Mouse (Mus musculus): Measurements from ENCODE around the gene 4930442H23Rik.
"Not testable (repeated sequence)": the region's sequence is repeated elsewhere in the genome, so short reads cannot be mapped to it uniquely, and the experiment has no call there.

4930442H23Rik gene

DNA sequence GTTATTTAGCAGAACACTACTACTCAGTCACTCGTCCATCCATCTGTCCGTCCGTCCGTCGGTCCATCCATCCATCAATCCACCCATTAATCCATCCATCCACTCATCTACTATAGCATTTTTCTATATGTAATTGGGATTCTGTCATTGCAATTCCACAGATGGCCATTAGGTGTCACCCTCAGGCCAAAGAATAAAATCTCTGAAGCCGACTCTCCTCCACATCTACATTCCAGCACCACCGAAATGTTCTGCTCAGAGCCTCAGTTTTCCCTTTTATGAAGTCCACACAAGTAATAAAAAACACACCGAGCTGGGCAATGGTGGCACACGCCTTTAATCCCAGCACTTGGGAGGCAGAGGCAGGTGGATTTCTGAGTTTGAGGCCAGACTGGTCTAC is 14.6 kb upstream of the 4930442H23Rik start:
- DNase-seq (ENCODE audit: inconsistent ontology term), result peak; percentile 62

DNA sequence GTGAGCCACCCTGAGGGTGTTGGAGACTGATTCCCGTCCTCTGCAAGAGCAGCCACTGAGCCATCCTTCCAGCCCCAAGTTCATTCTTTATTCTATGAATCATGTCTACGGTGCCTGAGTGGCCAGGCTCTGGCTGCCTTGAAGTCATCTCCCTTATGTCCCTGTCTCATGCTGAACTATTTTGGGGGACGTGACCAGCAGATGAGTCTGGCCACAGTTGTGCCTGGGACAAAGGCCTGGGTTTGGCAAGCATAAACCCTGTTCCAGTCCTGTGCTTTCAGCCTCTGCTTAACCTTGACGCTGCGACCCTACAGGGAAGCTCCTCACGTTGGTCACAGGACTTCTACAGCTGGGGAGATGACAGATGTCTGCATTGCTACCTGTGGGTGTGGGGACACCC is 13.7 kb upstream of the 4930442H23Rik start:
- no peak for DNase-seq (ENCODE audit: inconsistent ontology term)

- no peak for DNase-seq (ENCODE audit: inconsistent ontology term)
These were observed 12.9 kb upstream of the 4930442H23Rik start for GRCm38 (mm10) chr10:81196470-81197065.

DNA sequence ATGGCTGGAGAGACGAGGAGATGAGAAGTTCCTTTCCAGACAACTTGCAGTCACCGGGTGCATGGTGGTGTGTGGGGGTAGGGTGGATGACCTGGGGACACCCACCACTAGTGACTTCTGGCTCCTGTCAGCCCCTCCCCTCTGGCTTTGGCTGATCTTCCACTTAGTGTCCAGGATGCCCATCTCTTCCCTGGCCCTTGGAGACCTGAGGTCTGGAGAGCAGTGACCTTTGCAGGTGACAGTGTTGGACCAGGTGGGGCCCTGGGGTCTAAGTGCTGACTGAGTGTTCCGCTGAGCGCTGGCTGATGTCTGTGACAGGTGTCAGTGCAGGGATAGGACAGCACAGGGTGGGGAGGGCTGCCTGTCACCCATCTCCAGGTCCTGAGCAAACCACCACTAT is 11.7 kb upstream of the 4930442H23Rik start:
- DNase-seq (ENCODE audit: inconsistent ontology term), result no peak

DNA sequence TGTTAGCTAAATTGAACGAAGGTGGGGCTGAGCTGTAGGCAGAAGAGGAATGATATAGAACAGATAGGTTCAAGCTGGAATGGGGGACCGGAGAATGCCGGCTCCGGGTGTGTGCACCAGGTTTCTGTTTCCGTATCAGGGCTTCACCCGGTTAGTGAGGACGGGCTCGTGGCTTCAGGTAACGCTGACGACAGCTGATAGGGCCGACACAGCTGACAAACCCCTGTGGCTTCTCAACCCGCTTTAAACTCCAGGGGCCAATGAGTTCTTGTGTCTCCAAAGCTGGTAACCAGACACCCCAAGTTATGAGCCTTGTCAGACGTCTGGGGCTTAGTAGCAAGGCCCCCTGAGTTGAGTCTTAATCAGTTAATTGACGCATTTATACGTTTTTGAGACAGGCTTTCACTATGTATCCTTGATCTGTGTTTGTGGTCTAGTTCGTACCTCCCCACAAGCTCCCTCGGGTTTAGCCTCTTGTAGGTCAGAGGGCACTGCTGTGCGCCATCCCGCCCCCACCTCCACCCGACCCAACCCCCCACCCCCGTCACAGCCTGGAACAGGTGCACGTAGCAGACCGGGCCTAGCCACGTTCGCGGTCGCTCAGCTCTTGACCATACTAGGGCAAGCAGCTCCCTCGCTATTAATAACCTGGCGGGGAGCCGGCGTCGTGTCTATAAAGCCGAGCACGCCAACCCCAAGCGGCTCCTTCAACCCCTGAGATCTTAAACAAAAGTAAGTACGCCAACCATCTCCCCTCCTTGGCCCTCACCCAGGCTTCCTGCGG is 10.5 kb upstream of the 4930442H23Rik start:
- peak; percentile 34 for DNase-seq (ENCODE audit: inconsistent ontology term)

DNA sequence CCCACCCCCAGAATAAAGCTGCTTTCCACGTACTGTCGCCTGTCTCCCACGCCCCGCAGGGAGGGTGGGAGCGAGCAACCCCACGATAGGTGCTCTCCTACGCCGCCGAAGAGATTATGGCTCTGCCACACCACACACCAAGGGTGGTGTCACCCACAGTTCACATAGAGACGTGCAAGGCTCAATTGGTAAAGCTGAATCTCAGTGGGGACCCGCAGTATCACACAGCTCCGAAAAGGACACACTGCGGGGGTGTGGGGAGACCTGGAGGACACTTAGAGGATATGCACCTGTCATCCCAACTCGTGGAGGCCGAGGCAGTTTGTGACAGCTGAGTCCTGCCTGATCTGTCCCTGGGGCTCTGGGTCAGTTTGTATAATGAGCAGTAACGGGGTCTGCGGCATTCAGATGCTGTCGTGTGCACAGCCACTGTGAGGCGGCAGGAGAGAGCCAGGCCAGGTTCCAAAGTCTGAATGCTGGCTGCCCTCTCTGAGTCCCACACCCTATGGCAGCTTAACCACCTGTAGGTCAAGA is 9.4 kb upstream of the 4930442H23Rik start:
- DNase-seq (ENCODE audit: inconsistent ontology term), result no peak

DNA sequence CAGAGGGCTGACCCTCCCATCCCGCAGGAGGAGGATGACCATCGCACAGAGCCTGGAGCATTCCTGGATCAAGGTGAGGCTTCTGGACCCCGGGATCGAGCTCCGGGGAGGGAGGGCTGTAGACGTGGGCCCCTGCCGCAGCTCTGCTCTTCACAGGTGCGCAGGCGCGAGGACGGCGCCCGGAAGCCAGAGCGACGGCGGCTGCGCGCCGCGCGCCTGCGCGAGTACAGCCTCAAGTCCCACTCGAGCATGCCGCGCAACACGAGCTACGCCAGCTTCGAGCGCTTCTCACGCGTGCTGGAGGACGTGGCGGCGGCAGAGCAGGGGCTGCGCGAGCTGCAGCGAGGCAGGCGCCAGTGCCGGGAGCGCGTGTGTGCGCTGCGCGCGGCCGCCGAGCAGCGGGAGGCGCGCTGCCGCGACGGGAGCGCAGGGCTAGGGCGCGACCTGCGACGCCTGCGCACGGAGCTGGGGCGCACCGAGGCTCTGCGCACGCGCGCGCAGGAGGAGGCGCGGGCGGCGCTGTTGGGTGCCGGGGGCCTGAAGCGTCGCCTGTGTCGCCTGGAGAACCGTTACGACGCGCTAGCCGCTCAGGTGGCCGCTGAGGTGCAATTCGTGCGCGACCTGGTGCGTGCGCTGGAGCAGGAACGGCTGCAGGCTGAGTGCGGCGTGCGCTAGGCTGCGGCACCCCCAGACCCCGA is 8.8 kb upstream of the 4930442H23Rik start:
- peak; percentile 87 for DNase-seq (ENCODE audit: inconsistent ontology term)

- DNase-seq (ENCODE audit: inconsistent ontology term), result no peak
These were observed 7.8 kb upstream of the 4930442H23Rik start for GRCm38 (mm10) chr10:81191342-81191982.

GRCm38 (mm10) chr10:81190912-81191321 is 7.3 kb upstream of the 4930442H23Rik start:
- DNase-seq (ENCODE audit: inconsistent ontology term), result no peak

GRCm38 (mm10) chr10:81190236-81190911 is 6.7 kb upstream of the 4930442H23Rik start:
- DNase-seq (ENCODE audit: inconsistent ontology term), result no peak

- no peak for DNase-seq (ENCODE audit: inconsistent ontology term)
These were observed 6.2 kb upstream of the 4930442H23Rik start for GRCm38 (mm10) chr10:81189821-81190220.

GRCm38 (mm10) chr10:81187161-81187560 is 3.5 kb upstream of the 4930442H23Rik start:
- no peak for DNase-seq (ENCODE audit: inconsistent ontology term)

DNA sequence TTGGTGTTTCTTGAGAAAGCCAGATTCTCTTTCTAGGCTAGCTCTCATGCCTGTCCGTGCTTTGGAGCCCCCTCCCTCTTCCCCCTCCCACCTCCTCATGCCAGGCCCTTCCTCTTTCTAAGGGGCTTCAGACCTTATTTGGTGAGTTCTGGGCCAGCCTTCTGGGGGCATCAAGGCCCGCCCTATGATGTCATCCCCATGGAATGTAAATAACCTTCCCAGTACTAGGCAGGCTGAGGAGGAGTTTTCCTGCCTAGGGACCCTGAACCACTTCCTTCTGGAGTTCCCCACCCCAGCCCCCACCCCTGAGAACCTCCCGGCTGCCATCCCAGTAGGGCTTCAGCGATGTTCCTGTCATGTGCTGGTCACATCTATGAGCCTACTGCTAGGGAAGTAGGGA is 1.1 kb upstream of the 4930442H23Rik start:
- DNase-seq (ENCODE audit: inconsistent ontology term), result no peak

DNA sequence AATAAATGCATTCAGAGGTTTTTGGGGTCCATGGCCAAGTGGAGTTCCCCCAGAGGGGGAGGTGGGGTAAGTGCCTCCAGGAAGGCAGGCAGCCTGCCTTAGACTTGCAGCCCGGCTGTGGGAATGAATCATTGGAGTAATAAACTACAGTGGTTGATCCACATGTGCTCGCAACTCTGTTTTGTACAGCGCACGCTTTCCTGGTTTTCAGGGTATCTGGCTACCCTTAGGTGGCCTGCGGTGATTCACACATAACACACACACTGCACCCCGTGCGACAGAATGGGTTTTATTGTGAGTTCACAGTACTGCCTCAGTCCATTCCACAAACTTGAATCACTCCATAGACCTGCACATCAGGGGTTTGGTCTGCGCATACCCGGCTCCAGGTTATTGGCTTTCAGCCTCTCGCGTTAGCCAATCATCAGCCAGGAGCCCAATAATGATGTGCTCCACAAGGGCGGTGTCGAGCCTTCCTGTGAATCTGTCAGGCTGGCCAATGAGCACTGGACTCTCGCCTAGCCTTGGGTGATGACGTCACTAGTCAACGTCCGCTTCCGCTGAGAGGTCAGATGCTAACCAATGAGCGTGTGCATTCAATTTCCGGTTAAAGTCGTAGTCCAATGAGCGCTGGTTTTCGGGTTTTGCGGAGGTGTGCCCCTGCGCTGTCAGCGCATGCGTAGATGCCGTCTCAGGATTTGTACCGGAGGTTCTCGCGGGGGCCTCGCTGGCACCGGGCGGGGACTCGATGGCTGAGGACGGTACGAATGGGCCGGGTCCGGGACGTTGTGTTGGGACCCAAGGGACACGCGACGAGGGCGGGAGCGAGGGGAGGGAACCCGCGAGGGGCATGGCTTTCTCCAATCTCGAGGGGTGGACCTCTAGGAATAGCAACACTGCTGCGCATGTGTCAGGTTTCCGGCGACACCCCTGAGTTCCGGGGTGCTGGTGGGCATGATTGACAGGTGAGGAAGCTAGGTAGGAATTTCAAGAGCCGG is 1.0 kb downstream of the 4930442H23Rik start, which contains the start of gene Dapk3:
Dapk3 (plus strand) TSS at position 670 of the 998 bp plus-strand sequence.
- peak; percentile 98 for DNase-seq (ENCODE audit: inconsistent ontology term)

DNA sequence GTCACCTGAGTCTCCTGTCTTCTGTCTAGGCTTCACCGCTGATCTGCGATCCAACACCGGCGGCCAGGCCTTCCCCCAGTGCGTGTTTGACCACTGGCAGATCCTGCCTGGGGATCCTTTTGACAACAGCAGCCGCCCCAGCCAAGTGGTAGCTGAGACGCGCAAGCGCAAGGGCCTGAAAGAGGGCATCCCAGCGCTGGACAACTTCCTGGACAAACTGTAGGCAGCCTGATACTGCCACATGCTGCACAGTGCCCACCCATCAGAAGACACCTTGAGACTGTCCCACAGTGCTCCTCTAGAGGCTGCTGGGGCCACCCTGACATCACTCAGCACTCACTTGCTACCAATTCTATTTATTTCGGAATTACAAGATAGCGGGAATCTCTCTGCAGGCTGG is 1.8 kb downstream of the 4930442H23Rik start:
- DNase-seq (ENCODE audit: inconsistent ontology term), result not testable (repeated sequence)

- DNase-seq (ENCODE audit: inconsistent ontology term), result no peak
These were observed 2.7 kb downstream of the 4930442H23Rik start for GRCm38 (mm10) chr10:81180946-81181345.

GRCm38 (mm10) chr10:81179451-81180342 is 4.0 kb downstream of the 4930442H23Rik start:
- no peak for DNase-seq (ENCODE audit: inconsistent ontology term)

DNA sequence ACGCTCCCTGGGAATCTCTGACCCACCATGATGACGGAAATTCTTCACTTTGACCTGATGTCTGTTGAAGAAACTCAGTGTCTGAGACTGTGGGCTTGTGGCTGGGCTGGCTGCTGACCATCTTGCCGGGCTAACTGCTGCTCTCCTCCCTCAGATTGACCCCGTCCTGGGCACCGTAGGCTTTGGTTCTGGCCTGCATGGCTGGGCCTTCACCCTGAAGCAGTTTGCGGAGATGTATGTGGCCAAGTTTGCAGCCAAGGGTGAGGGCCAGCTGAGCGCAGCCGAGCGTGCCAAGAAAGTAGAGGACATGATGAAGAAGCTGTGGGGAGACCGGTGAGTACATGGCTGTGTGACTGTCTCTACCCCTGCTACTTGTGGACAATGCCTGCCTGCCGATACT is 4.7 kb downstream of the 4930442H23Rik start:
- no peak for DNase-seq (ENCODE audit: inconsistent ontology term)

Measured in Muller cell, postnatal 12 days (primary cell).